Mouse (Mus musculus) G1E (cell line): ENCODE measurements at regions not wholly inside any gene's neighbourhood (a gene's known extent, or its start where the extent isn't known, plus 50 kb on each side); places are given as distances from the start of the nearest gene placed in this dataset.
"Not testable (repeated sequence)": the region's sequence is repeated elsewhere in the genome, so short reads cannot be mapped to it uniquely, and the experiment has no call there.

Source experiments
- ATAC-seq: 2 replicates; pipeline ENCODE4 v1.8.0; 2016; ENCODE audit warnings: mild to moderate bottlenecking; ENCODE audit not compliant: insufficient number of reproducible peaks, poor library complexity, low FRiP score, severe bottlenecking; ENCODE audit errors: extremely low read depth
- DNase-seq: peaks from one replicate; pipeline ENCODE4 v3.0.0; 2012; ENCODE audit warnings: low spot score
- H3K27me3 ChIP-seq: 2 replicates; pipeline ENCODE4 v1.6.1; 2012; ENCODE audit warnings: mild to moderate bottlenecking, low read length, inconsistent platforms; ENCODE audit not compliant: insufficient read depth
- H3K36me3 ChIP-seq: replicated peaks from 2 replicates; pipeline ENCODE3; 2012; ENCODE audit warnings: mild to moderate bottlenecking, inconsistent platforms
- H3K4me1 ChIP-seq: 2 replicates; pipeline ENCODE4 v1.6.1; 2012; ENCODE audit warnings: low read depth, low read length, inconsistent platforms, mixed read lengths; ENCODE audit not compliant: insufficient read depth
- H3K4me3 ChIP-seq: 2 replicates; pipeline ENCODE4 v1.5.1; 2012; ENCODE audit warnings: low read depth, mild to moderate bottlenecking, inconsistent platforms, low read length, moderate library complexity, mixed read lengths
- H3K9me3 ChIP-seq: replicated peaks from 2 replicates; pipeline ENCODE4 v1.6.1; 2012; ENCODE audit warnings: inconsistent platforms
- CTCF ChIP-seq: IDR thresholded peaks from 2 replicates; pipeline ENCODE4 v1.5.1; 2012; ENCODE audit warnings: low read depth, low read length, inconsistent platforms, mixed read lengths
- GATA1 ChIP-seq: IDR thresholded peaks from 2 replicates; pipeline ENCODE4 v1.6.1; 2012; ENCODE audit warnings: borderline replicate concordance, low read length, inconsistent platforms, mixed read lengths
- GATA2 ChIP-seq: IDR thresholded peaks from 2 replicates; pipeline ENCODE4 v1.6.1; 2012; ENCODE audit warnings: low read depth, low read length, inconsistent platforms, borderline replicate concordance
- POLR2AphosphoS5 ChIP-seq: IDR thresholded peaks from 2 replicates; pipeline ENCODE4 v1.6.1; 2012; ENCODE audit warnings: low read depth, low read length, inconsistent platforms; ENCODE audit not compliant: insufficient replicate concordance
- TAL1 ChIP-seq: conservative IDR thresholded peaks from 2 replicates; pipeline ENCODE4 v1.6.1; 2012; ENCODE audit warnings: low read depth, low read length, inconsistent platforms, mixed read lengths

- no peak for DNase-seq
- Histone ChIP-seq H3K4me3 (no peak overlapping the region), H3K36me3 (no peaks in the 10 kb centered on the region), H3K9me3 (peaks cover 22% of the 10 kb centered on the region), H3K4me1 (no peaks in the 10 kb centered on the region), H3K27me3 (no peaks in the 10 kb centered on the region)
- no peak for TF ChIP-seq TAL1
- no peak for TF ChIP-seq POLR2AphosphoS5
- no peak for TF ChIP-seq CTCF
- no peak for TF ChIP-seq GATA1
- no peak for ATAC-seq
Observed at GRCm38 (mm10) chr7:73250593-73250992, 124.7 kb upstream of the Rgma start.

GRCm38 (mm10) chr7:73251187-73251740 lies 124.0 kb upstream of the Rgma start:
- H3K4me3 ChIP-seq, result no peak overlapping the region
- no peak for ATAC-seq
- H3K9me3 ChIP-seq, result peaks cover 21% of the 10 kb centered on the region
- no peaks in the 10 kb centered on the region for H3K36me3 ChIP-seq
- DNase-seq, result no peak
- H3K4me1 ChIP-seq, result no peaks in the 10 kb centered on the region
- H3K27me3 ChIP-seq, result no peaks in the 10 kb centered on the region
- TF ChIP-seq TAL1 (no peak), GATA2 (no peak), CTCF (no peak), GATA1 (no peak), POLR2AphosphoS5 (no peak)

- not testable (repeated sequence) for H3K4me1 ChIP-seq, DNase-seq, ATAC-seq, H3K27me3 ChIP-seq, H3K36me3 ChIP-seq, H3K4me3 ChIP-seq
- H3K9me3 ChIP-seq, result peaks cover 22% of the 10 kb centered on the region
Observed at GRCm38 (mm10) chr7:73254972-73255371, 120.3 kb upstream of the Rgma start.

GRCm38 (mm10) chr7:73260140-73260539 lies 115.2 kb upstream of the Rgma start:
- TF ChIP-seq GATA1, result no peak
- TF ChIP-seq GATA2, result no peak
- TF ChIP-seq CTCF, result no peak
- no peak for TF ChIP-seq TAL1
- no peak for TF ChIP-seq POLR2AphosphoS5
- H3K4me1 ChIP-seq, result no peaks in the 10 kb centered on the region
- ATAC-seq, result no peak
- peaks cover 25% of the 10 kb centered on the region for H3K9me3 ChIP-seq
- no peak for DNase-seq
- no peaks in the 10 kb centered on the region for H3K36me3 ChIP-seq
- no peak overlapping the region for H3K4me3 ChIP-seq
- H3K27me3 ChIP-seq, result no peaks in the 10 kb centered on the region

GRCm38 (mm10) chr7:73261750-73262149 lies 113.6 kb upstream of the Rgma start:
- no peak for DNase-seq
- Histone ChIP-seq H3K9me3 (peaks cover 27% of the 10 kb centered on the region), H3K27me3 (no peaks in the 10 kb centered on the region), H3K4me3 (no peak overlapping the region), H3K36me3 (no peaks in the 10 kb centered on the region), H3K4me1 (no peaks in the 10 kb centered on the region)
- no peak for TF ChIP-seq GATA2
- no peak for TF ChIP-seq CTCF
- no peak for TF ChIP-seq POLR2AphosphoS5
- no peak for TF ChIP-seq GATA1
- no peak for TF ChIP-seq TAL1
- ATAC-seq, result no peak

- Histone ChIP-seq H3K4me1 (no peaks in the 10 kb centered on the region), H3K36me3 (no peaks in the 10 kb centered on the region), H3K27me3 (no peaks in the 10 kb centered on the region), H3K9me3 (peaks cover 29% of the 10 kb centered on the region), H3K4me3 (no peak overlapping the region)
- TF ChIP-seq TAL1 (no peak), GATA1 (no peak), CTCF (no peak), POLR2AphosphoS5 (no peak), GATA2 (no peak)
- DNase-seq (no peak), ATAC-seq (no peak)
Observed at GRCm38 (mm10) chr7:73262526-73262925, 112.8 kb upstream of the Rgma start.

GRCm38 (mm10) chr7:73269626-73270025 lies 105.7 kb upstream of the Rgma start:
- Histone ChIP-seq H3K36me3 (no peaks in the 10 kb centered on the region), H3K27me3 (no peaks in the 10 kb centered on the region), H3K9me3 (peaks cover 39% of the 10 kb centered on the region), H3K4me3 (no peak overlapping the region), H3K4me1 (no peaks in the 10 kb centered on the region)
- TF ChIP-seq TAL1 (no peak), GATA2 (no peak), CTCF (no peak), POLR2AphosphoS5 (no peak), GATA1 (no peak)
- ATAC-seq (no peak), DNase-seq (no peak)
